Mouse (Mus musculus): ENCODE data around the gene Kctd5. TPM values are rescaled to one million over a fixed set of nuclear protein-coding genes. Genes with fewer than 3 reads are reported as not detected.

Gene Kctd5
- polyA plus RNA-seq, 1 experiment from 2014 or later, result 39.9 TPM

DNA sequence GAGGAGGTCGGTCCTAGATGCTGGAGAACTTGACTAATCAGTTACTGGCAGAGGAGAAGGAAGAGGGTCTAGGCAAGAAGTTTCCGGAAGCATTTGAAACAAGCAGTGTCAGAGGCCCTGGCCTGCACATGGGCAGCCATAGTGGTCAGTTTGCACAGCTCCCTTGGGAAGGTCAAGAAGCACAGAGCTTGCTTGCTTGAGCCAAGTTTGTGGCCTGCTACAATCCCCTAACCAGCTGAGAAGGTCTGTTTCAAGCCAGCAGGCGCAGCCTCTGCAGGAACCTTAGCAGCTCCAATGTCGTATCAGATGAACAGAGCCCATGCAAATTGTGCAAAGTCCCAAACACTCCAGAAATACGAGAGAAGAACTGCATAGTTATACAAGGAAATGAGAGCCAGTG, 25.2 kb downstream of the Kctd5 start:
- WGBS (ENCODE audit: insufficient replicate concordance), result 83% methylated on average over 5 of the region's 5 CpGs
- no peak overlapping the region for H3K4me3 ChIP-seq (ENCODE audit: low read depth, low read length)
- H3K4me1 ChIP-seq (ENCODE audit: control insufficient read depth, insufficient read depth, low read length), result no peaks in the 10 kb centered on the region
- no peak overlapping the region for H3K27ac ChIP-seq (ENCODE audit: low read depth, low read length)
- peaks cover 14% of the 10 kb centered on the region for H3K36me3 ChIP-seq (ENCODE audit: control insufficient read depth, insufficient read depth, low read length)
- H3K4me2 ChIP-seq, result no peak overlapping the region
- no peak for ATAC-seq (replicated peaks; ENCODE audit: insufficient number of reproducible peaks, low FRiP score, low TSS enrichment)
- H3K9ac ChIP-seq (ENCODE audit: low read depth, low read length), result no peak overlapping the region
- no peaks in the 10 kb centered on the region for H3K9me3 ChIP-seq (replicated peaks; ENCODE audit: control insufficient read depth, low read length)
- no peaks in the 10 kb centered on the region for H3K27me3 ChIP-seq (ENCODE audit: control insufficient read depth, insufficient read depth, low read length)

DNA sequence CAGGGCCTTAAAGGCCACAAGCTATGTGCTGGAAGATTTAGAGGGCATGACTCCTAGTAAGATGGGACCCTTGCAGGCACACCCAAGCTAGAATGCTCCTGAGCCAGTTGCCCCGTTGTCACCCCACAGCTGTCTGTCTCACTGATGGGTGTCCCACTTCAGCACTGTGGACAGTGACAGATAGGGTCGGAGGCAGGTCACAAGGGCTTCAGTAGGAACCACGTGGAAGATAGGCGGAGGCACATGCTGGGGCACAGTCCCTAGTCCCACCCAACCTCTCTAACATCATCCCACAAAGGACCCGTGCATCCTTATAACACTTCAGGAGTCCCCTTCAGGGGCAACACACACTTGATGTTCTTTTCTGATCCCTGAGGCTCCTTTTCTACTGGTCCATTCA, 27.3 kb downstream of the Kctd5 start:
- Histone ChIP-seq H3K27ac (ENCODE audit: low read depth, low read length) (no peak overlapping the region), H3K4me1 (ENCODE audit: control insufficient read depth, insufficient read depth, low read length) (no peaks in the 10 kb centered on the region), H3K36me3 (ENCODE audit: control insufficient read depth, insufficient read depth, low read length) (peaks cover 14% of the 10 kb centered on the region), H3K27me3 (ENCODE audit: control insufficient read depth, insufficient read depth, low read length) (no peaks in the 10 kb centered on the region), H3K4me2 (no peak overlapping the region), H3K9me3 (replicated peaks; ENCODE audit: control insufficient read depth, low read length) (no peaks in the 10 kb centered on the region), H3K4me3 (ENCODE audit: low read depth, low read length) (no peak overlapping the region), H3K9ac (ENCODE audit: low read depth, low read length) (no peak overlapping the region)
- WGBS (ENCODE audit: insufficient replicate concordance), result 33% methylated on average over 5 of the region's 5 CpGs
- no peak for ATAC-seq (replicated peaks; ENCODE audit: insufficient number of reproducible peaks, low FRiP score, low TSS enrichment)

DNA sequence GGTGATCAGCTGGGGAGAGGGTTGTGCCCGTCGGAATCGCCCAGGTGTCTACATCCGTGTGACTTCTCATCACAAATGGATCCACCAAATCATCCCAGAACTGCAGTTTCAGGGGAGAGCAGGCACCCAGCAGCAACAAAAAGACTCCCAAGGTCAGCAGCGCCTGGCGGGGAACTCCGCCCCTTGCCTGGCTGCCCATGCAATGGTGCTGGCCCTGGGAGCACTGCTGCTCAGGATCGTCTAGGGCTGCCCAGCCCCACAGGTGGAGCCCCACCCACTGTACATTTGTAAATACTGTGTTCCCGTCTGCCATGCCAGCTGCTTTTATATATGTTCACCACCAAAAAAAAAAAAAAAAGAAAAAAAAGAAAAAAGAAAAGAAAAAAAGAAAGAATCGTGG, 27.7 kb downstream of the Kctd5 start:
- WGBS (ENCODE audit: insufficient replicate concordance), result 78% methylated on average over 10 of the region's 10 CpGs
- ATAC-seq (replicated peaks; ENCODE audit: insufficient number of reproducible peaks, low FRiP score, low TSS enrichment), result no peak
- H3K4me3 ChIP-seq (ENCODE audit: low read depth, low read length), result no peak overlapping the region

DNA sequence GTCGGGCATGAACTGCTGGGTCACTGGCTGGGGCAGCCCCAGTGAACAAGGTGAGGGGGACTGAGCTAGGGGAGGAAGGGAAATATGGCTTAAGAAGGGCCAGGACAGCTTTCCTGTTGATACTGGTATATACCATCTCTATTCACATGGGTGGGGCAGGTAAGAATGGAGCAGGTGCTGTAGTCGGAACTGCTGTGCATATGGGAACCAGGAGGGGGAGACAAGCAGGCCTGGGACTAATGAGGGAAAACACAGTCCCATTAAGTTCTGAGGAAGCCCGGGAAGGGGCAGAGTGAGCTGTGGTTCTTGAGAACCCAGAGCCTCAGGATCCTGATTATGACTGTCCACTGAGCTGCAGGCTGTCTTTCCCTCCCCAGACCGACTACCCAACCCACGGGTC, 28.8 kb downstream of the Kctd5 start:
- Histone ChIP-seq H3K27me3 (ENCODE audit: control insufficient read depth, insufficient read depth, low read length) (no peaks in the 10 kb centered on the region), H3K36me3 (ENCODE audit: control insufficient read depth, insufficient read depth, low read length) (peaks cover 6% of the 10 kb centered on the region; the same call in 1 of the 2 replicates), H3K27ac (ENCODE audit: low read depth, low read length) (no peak overlapping the region), H3K9me3 (replicated peaks; ENCODE audit: control insufficient read depth, low read length) (no peaks in the 10 kb centered on the region), H3K9ac (ENCODE audit: low read depth, low read length) (no peak overlapping the region), H3K4me1 (ENCODE audit: control insufficient read depth, insufficient read depth, low read length) (no peaks in the 10 kb centered on the region), H3K4me3 (ENCODE audit: low read depth, low read length) (no peak overlapping the region), H3K4me2 (no peak overlapping the region)
- 64% methylated on average over 5 of the region's 5 CpGs for WGBS (ENCODE audit: insufficient replicate concordance)
- no peak for ATAC-seq (replicated peaks; ENCODE audit: insufficient number of reproducible peaks, low FRiP score, low TSS enrichment)

More for the DNA sequence above, 27.7 kb downstream of the Kctd5 start:
- no peak overlapping the region for H3K4me2 ChIP-seq
- H3K9ac ChIP-seq (ENCODE audit: low read depth, low read length), result no peak overlapping the region
- no peaks in the 10 kb centered on the region for H3K4me1 ChIP-seq (ENCODE audit: control insufficient read depth, insufficient read depth, low read length)
- H3K9me3 ChIP-seq (replicated peaks; ENCODE audit: control insufficient read depth, low read length), result no peaks in the 10 kb centered on the region
- peaks cover 10% of the 10 kb centered on the region for H3K36me3 ChIP-seq (ENCODE audit: control insufficient read depth, insufficient read depth, low read length)
- no peak overlapping the region for H3K27ac ChIP-seq (ENCODE audit: low read depth, low read length)
- no peaks in the 10 kb centered on the region for H3K27me3 ChIP-seq (ENCODE audit: control insufficient read depth, insufficient read depth, low read length)

DNA sequence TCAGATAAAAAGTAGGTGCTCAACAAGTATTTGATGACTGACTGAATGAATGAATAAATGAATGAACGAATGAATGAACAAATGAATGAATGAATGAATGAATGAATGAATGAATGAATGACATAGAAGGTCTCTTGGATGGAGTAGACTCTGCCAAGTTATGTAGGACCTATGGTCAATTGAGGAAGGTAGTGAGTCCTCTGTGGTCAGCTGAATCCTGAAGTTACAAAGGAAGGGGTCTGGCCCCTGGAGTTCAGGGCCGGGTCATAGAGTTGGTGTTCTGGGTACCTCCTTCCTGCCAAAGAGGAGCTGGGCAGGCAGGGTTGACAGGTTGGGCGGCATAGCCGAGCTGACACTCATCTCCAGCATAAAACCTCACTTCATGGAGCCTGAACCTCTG, 35.4 kb downstream of the Kctd5 start, which contains the start of gene Prss27:
Prss27 (plus strand) TSS at position 301 of the 400 bp plus-strand sequence.
- H3K36me3 ChIP-seq (ENCODE audit: control insufficient read depth, insufficient read depth, low read length), result no peaks in the 10 kb centered on the region
- no peak within 1 kb of the TSS for H3K4me2 ChIP-seq
- H3K27ac ChIP-seq (ENCODE audit: low read depth, low read length), result no peak within 1 kb of the TSS
- no peak within 1 kb of the TSS for H3K9ac ChIP-seq (ENCODE audit: low read depth, low read length)
- no peaks in the 10 kb centered on the region for H3K4me1 ChIP-seq (ENCODE audit: control insufficient read depth, insufficient read depth, low read length)
- no peak within 1 kb of the TSS for H3K4me3 ChIP-seq (ENCODE audit: low read depth, low read length)
- no peaks in the 10 kb centered on the region for H3K9me3 ChIP-seq (replicated peaks; ENCODE audit: control insufficient read depth, low read length)
- WGBS (ENCODE audit: insufficient replicate concordance), result 63% methylated on average over 4 of the region's 4 CpGs
- H3K27me3 ChIP-seq (ENCODE audit: control insufficient read depth, insufficient read depth, low read length), result no peaks in the 10 kb centered on the region
- ATAC-seq (replicated peaks; ENCODE audit: insufficient number of reproducible peaks, low FRiP score, low TSS enrichment), result no peak

DNA sequence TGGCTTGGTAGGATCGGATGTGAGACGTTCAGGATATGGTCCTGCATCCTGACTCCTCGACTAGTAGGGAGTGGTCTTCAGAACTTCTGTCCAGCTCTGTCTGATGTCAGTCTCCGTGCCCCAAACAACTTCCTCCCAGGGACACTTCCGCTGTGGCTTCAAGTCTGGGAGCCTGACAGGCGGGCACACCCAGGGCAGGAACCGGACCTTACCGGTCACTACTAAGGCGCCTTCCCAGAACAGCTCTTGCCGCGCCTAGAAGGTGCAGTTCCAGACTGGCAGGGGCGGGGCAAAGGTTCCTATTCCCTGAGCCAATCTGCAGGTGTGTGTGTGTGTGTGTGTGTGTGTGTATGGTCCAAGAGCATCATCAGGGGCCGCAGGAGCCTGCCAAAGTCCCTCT, 35.9 kb downstream of the Kctd5 start:
- Histone ChIP-seq H3K4me1 (ENCODE audit: control insufficient read depth, insufficient read depth, low read length) (no peaks in the 10 kb centered on the region), H3K36me3 (ENCODE audit: control insufficient read depth, insufficient read depth, low read length) (no peaks in the 10 kb centered on the region), H3K4me2 (no peak overlapping the region), H3K9me3 (replicated peaks; ENCODE audit: control insufficient read depth, low read length) (no peaks in the 10 kb centered on the region), H3K9ac (ENCODE audit: low read depth, low read length) (no peak overlapping the region), H3K27ac (ENCODE audit: low read depth, low read length) (no peak overlapping the region), H3K4me3 (ENCODE audit: low read depth, low read length) (no peak overlapping the region), H3K27me3 (ENCODE audit: control insufficient read depth, insufficient read depth, low read length) (no peaks in the 10 kb centered on the region)
- ATAC-seq (replicated peaks; ENCODE audit: insufficient number of reproducible peaks, low FRiP score, low TSS enrichment), result no peak
- 76% methylated on average over 13 of the region's 13 CpGs for WGBS (ENCODE audit: insufficient replicate concordance)

DNA sequence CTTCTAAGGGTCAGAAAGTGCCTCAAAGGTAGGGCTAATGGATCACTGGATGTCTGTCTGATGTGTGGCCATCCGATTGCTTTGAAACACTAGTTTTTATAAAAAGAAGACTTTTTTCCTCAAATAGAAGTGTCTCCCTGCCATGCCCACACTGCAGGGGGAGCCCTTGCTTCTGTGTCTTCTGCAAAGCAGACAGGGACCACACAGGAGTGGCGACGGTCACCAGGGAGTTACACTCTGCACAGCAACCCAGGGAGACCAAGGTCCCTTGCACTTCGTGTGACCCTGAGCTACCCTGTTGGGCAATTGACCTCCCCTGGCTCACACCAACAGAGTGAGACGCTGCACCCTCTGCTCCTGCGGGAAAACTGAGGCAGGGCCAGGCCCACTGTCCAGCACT, 36.3 kb downstream of the Kctd5 start:
- ATAC-seq (replicated peaks; ENCODE audit: insufficient number of reproducible peaks, low FRiP score, low TSS enrichment), result no peak
- no peaks in the 10 kb centered on the region for H3K9me3 ChIP-seq (replicated peaks; ENCODE audit: control insufficient read depth, low read length)
- no peak overlapping the region for H3K4me2 ChIP-seq
- no peak overlapping the region for H3K4me3 ChIP-seq (ENCODE audit: low read depth, low read length)
- H3K9ac ChIP-seq (ENCODE audit: low read depth, low read length), result no peak overlapping the region
- no peaks in the 10 kb centered on the region for H3K36me3 ChIP-seq (ENCODE audit: control insufficient read depth, insufficient read depth, low read length)
- no peaks in the 10 kb centered on the region for H3K27me3 ChIP-seq (ENCODE audit: control insufficient read depth, insufficient read depth, low read length)
- 64% methylated on average over 6 of the region's 6 CpGs for WGBS (ENCODE audit: insufficient replicate concordance)
- H3K4me1 ChIP-seq (ENCODE audit: control insufficient read depth, insufficient read depth, low read length), result no peaks in the 10 kb centered on the region
- H3K27ac ChIP-seq (ENCODE audit: low read depth, low read length), result no peak overlapping the region

DNA sequence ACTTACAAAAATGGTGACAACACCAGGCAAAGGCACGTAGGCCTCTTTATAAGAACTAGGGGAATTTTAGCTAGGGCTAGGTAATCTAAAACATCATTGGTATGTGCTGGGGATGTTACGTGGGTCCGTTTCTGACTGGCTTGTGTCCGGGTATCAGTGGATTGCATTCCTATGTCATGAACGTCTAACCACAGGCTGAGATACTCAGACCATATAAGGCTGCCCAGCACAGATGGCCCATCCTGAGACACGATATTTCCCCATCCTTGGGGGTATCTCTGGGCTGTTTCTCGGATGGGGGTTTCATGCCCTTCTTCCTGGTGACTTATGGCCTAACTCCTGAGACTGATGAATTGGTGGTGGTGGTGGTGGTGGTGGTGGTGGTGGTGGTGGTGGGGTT, 38.2 kb downstream of the Kctd5 start:
- Histone ChIP-seq H3K4me3 (ENCODE audit: low read depth, low read length) (no peak overlapping the region), H3K36me3 (ENCODE audit: control insufficient read depth, insufficient read depth, low read length) (no peaks in the 10 kb centered on the region), H3K9me3 (replicated peaks; ENCODE audit: control insufficient read depth, low read length) (no peaks in the 10 kb centered on the region), H3K27me3 (ENCODE audit: control insufficient read depth, insufficient read depth, low read length) (no peaks in the 10 kb centered on the region), H3K27ac (ENCODE audit: low read depth, low read length) (peak overlapping the region; percentile 17; the same call in 1 of the 2 replicates), H3K4me2 (no peak overlapping the region), H3K4me1 (ENCODE audit: control insufficient read depth, insufficient read depth, low read length) (no peaks in the 10 kb centered on the region), H3K9ac (ENCODE audit: low read depth, low read length) (no peak overlapping the region)
- 37% methylated on average over 7 of the region's 7 CpGs for WGBS (ENCODE audit: insufficient replicate concordance)
- ATAC-seq (replicated peaks; ENCODE audit: insufficient number of reproducible peaks, low FRiP score, low TSS enrichment), result no peak; the same call in 1 of the 2 replicates

DNA sequence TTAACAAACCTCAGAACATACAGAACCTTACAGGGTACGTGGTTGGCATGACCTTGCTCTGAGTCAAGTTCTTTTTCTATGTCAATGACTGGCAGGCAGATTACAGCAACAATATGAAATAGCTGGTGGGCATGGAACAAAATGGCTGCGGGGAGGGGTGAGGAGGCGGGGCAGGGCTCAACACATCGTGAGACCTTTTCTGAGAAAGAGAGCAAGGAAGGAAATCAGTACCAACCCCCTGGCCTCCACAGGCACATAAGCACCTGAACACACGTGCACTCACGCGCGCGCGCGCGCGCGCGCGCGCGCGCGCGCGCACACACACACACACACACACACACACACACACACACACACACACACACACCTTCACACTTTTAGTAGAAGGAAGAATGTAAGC, 42.7 kb downstream of the Kctd5 start:
- 84% methylated on average over 11 of the region's 22 CpGs for WGBS (ENCODE audit: insufficient replicate concordance)
- no peak overlapping the region for H3K4me3 ChIP-seq (ENCODE audit: low read depth, low read length)

More for the DNA sequence above, 42.7 kb downstream of the Kctd5 start:
- ATAC-seq (replicated peaks; ENCODE audit: insufficient number of reproducible peaks, low FRiP score, low TSS enrichment), result no peak
- Histone ChIP-seq H3K9ac (ENCODE audit: low read depth, low read length) (no peak overlapping the region), H3K27me3 (ENCODE audit: control insufficient read depth, insufficient read depth, low read length) (no peaks in the 10 kb centered on the region), H3K4me1 (ENCODE audit: control insufficient read depth, insufficient read depth, low read length) (no peaks in the 10 kb centered on the region), H3K9me3 (replicated peaks; ENCODE audit: control insufficient read depth, low read length) (no peaks in the 10 kb centered on the region), H3K4me2 (no peak overlapping the region), H3K36me3 (ENCODE audit: control insufficient read depth, insufficient read depth, low read length) (no peaks in the 10 kb centered on the region), H3K27ac (ENCODE audit: low read depth, low read length) (no peak overlapping the region)
